Mouse (Mus musculus) heart, embryonic 10.5 days (tissue): Measurements from ENCODE around the gene Mto1. TPM values are rescaled to one million over a fixed set of nuclear protein-coding genes. Genes with fewer than 3 reads are reported as not detected.
A peak's percentile ranks its signal among the peaks of the same experiment; 100 is the strongest.

Experiments
- DNase-seq: peaks from one replicate; pipeline ENCODE4 v3.0.0-alpha.2; 2017; ENCODE audit warnings: low spot score
- H3K27ac ChIP-seq: fragments of 300-500 bp; sonication (generic); 2 replicates; pipeline ENCODE4 v1.5.1; 2016; ENCODE audit warnings: mild to moderate bottlenecking
- H3K27me3 ChIP-seq: fragments of 300-500 bp; sonication (generic); 2 replicates; pipeline ENCODE4 v1.6.1; 2016; ENCODE audit warnings: mild to moderate bottlenecking; ENCODE audit not compliant: poor library complexity, insufficient read depth, severe bottlenecking
- H3K36me3 ChIP-seq: fragments of 300-500 bp; sonication (generic); 2 replicates; pipeline ENCODE4 v1.6.1; 2016; ENCODE audit warnings: mild to moderate bottlenecking, moderate library complexity
- H3K4me1 ChIP-seq: fragments of 300-500 bp; sonication (generic); 2 replicates; pipeline ENCODE4 v1.6.1; 2016; ENCODE audit warnings: mild to moderate bottlenecking
- H3K4me3 ChIP-seq: fragments of 300-500 bp; sonication (generic); 2 replicates; pipeline ENCODE4 v1.5.1; 2016; ENCODE audit warnings: mild to moderate bottlenecking, moderate library complexity
- H3K9me3 ChIP-seq: fragments of 300-500 bp; sonication (generic); 2 replicates; pipeline ENCODE4 v1.6.1; 2016; ENCODE audit warnings: mild to moderate bottlenecking, moderate library complexity
- WGBS: fragments of 180-500 bp; shearing (Covaris S2); methylation state at CpG from one replicate; pipeline ENCODE4 v1.1.7; 2016; 5-methylcytosine and 5-hydroxymethylcytosine counted together
- polyA plus RNA-seq: library from polyadenylated mRNA; unstranded; fragments of >200 nt; fragmentation: Nextera tagmentation; extraction: Ambion mirVana; gene quantifications from 2 replicates; pipeline ENCODE4 v1.2.1, GENCODE M21; 2016

Mto1 gene
- polyA plus RNA-seq, 1 experiment from 2014 or later: 28.1 TPM

DNA sequence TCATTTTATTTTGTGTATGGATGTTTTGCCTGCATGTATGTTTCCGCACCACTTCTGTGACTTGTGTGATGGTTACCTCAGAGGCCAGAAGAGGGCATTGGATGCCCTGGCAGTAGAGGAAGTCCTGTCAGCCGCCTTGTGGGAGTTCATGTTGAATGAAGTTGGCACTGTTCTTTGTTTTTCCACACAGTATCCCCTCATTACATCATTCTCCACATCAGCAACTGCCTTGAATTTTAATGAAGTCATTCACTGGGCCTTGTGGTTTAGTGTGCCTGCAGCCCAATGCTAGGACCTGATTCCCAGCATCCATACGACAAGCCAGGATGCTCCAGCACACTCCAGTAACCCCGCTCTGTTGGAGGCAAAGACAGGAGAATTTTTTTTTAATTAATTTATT, 53.3 kb downstream of the Mto1 start:
- Histone ChIP-seq H3K4me3 (no peak overlapping the region), H3K36me3 (no peaks in the 10 kb centered on the region), H3K9me3 (no peaks in the 10 kb centered on the region), H3K4me1 (peaks cover 46% of the 10 kb centered on the region), H3K27ac (no peak overlapping the region), H3K27me3 (no peaks in the 10 kb centered on the region)
- DNase-seq: no peak
- WGBS: 89% methylated on average over 4 of the region's 4 CpGs

GRCm38 (mm10) chr9:78503223-78504079, 55.4 kb downstream of the Mto1 start:
- 13% methylated on average over 6 of the region's 6 CpGs for WGBS
- Histone ChIP-seq H3K9me3 (no peaks in the 10 kb centered on the region), H3K36me3 (no peaks in the 10 kb centered on the region), H3K4me3 (no peak overlapping the region), H3K4me1 (peaks cover 51% of the 10 kb centered on the region), H3K27ac (peak overlapping the region; percentile 72), H3K27me3 (no peaks in the 10 kb centered on the region)
- DNase-seq: no peak

DNA sequence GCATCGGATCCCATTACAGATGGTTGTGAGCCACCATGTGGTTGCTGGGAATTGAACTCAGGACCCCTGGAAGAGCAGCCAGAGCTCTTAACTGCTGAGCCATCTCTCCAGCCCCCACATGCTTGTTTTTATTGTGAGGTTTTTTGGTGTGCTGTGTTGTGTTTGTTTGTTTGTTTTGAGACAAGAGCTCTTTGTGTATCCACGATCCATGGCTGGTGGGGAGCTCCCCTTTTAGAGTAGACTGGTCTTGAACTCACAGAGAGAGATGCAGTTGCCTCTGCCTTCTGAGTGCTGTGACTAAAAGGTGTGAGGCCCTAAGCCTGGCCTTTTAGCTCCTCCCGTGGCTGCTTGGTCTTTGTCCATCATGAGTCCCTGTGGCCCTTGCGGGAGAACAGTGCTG, 56.1 kb downstream of the Mto1 start:
- 67% methylated on average over 4 of the region's 4 CpGs for WGBS
- Histone ChIP-seq H3K27ac (peak overlapping the region; percentile 56), H3K27me3 (no peaks in the 10 kb centered on the region), H3K36me3 (no peaks in the 10 kb centered on the region), H3K4me1 (peaks cover 51% of the 10 kb centered on the region), H3K9me3 (no peaks in the 10 kb centered on the region), H3K4me3 (no peak overlapping the region)
- DNase-seq: no peak

GRCm38 (mm10) chr9:78504679-78505078, 56.7 kb downstream of the Mto1 start:
- whole genome bisulfite sequencing: 30% methylated on average over 3 of the region's 3 CpGs
- peak overlapping the region; percentile 56 for H3K27ac ChIP-seq

DNA sequence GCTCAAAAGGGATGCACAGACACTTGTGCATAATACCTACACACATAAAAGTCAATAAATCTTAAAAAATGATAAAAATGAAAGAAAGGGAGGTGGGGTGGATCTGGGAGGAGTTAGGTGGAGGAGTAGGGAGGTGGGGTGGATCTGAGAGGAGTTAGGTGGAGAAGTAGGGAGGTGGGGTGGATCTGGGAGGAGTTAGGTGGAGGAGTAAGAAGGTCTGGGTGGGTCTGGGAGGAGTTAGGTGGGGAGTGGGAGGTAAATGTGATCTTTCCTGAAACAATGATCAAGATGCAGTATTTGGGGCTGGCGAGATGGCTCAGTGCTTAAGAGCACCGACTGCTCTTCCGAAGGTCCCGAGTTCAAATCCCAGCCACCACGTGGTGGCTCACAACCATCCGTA, 57.2 kb downstream of the Mto1 start:
- H3K36me3 ChIP-seq: no peaks in the 10 kb centered on the region
- peak overlapping the region; percentile 32; the same call in 1 of the 2 replicates for H3K27ac ChIP-seq
- WGBS: 81% methylated on average over 6 of the region's 6 CpGs
- H3K4me3 ChIP-seq: no peak overlapping the region
- DNase-seq: no peak
- no peaks in the 10 kb centered on the region for H3K27me3 ChIP-seq
- peaks cover 50% of the 10 kb centered on the region for H3K4me1 ChIP-seq
- H3K9me3 ChIP-seq: no peaks in the 10 kb centered on the region

More at GRCm38 (mm10) chr9:78504679-78505078, 56.7 kb downstream of the Mto1 start:
- peaks cover 51% of the 10 kb centered on the region for H3K4me1 ChIP-seq
- H3K9me3 ChIP-seq: no peaks in the 10 kb centered on the region
- no peaks in the 10 kb centered on the region for H3K27me3 ChIP-seq
- no peak overlapping the region for H3K4me3 ChIP-seq
- no peaks in the 10 kb centered on the region for H3K36me3 ChIP-seq
- DNase-seq: no peak

DNA sequence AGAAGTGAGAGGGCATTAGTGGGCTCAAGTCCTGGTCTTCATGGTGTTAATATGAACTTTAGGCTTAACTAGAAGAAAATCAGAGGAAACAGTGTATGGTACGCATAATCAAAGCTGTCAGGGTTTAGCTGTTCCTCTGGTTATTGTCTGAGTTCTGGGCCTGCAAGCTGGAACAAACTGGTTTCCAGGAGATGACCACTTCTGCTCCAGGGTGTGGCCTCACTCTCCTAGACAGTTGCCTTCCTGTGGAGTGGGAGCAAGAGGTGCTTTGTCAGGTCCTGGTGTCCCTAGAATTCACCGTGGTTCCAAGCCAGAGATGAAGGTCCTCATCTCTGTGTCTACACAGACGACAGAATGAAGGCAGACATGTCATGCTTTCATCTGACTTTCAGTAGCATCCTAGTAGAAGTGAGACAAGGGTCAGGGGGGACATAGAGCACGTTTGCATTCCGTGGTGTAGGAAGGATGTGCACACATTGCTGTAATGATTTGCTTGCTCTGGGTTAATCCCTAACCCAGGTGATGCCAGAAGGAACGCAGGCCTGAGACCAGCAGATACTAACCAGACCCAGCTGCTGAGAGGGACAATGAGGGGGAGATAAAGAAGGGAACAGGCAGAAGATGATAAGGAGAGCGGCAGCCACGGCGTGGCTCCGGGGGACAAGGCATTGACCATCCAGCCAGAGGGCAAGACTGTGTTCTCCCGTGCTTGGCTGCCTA, 58.2 kb downstream of the Mto1 start:
- no peaks in the 10 kb centered on the region for H3K9me3 ChIP-seq
- 12% methylated on average over 11 of the region's 11 CpGs for WGBS

GRCm38 (mm10) chr9:78506722-78507077, 58.7 kb downstream of the Mto1 start:
- Histone ChIP-seq H3K27ac (peak overlapping the region; percentile 83), H3K4me1 (peaks cover 40% of the 10 kb centered on the region)
- 23% methylated on average over 7 of the region's 7 CpGs for WGBS

More for the DNA sequence above, 58.2 kb downstream of the Mto1 start:
- Histone ChIP-seq H3K27ac (peak overlapping the region; percentile 83), H3K27me3 (no peaks in the 10 kb centered on the region), H3K36me3 (no peaks in the 10 kb centered on the region), H3K4me1 (peaks cover 43% of the 10 kb centered on the region), H3K4me3 (peak overlapping the region; percentile 10)
- peak; percentile 95 for DNase-seq

DNA sequence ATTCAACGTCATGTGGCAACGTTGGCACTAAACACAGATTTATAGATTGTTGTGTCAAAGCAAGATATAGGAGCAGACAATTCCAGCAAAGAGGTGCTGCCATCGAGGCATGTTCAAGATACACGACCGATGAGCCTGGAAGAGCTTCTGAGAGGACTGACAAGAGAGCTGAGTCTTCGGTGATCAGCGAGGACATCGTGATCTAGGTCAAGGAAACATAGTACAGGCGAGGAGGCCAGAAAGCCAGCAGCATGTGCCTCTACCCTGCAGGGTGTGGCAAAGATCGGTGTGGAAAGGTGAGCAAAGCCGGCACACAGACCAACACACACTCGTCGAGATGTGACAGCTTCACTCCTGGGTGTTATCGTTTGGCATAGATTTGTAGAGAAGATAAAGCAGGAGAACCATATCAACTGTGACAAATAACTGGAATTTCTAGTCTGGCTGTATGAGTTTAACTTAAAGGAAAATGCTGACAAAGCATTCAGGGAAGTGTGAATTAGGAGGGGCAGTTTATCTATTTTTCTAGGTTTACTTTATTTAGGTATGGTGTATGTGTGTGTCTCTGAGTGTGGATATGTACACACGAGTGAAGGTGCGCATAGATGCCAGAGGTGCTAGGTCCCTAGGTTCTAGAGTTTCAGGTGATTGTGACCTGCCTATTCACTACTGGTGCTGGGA, 60.2 kb downstream of the Mto1 start:
- WGBS: 80% methylated on average over 16 of the region's 16 CpGs
- Histone ChIP-seq H3K9me3 (no peaks in the 10 kb centered on the region), H3K27ac (no peak overlapping the region), H3K4me3 (no peak overlapping the region), H3K27me3 (no peaks in the 10 kb centered on the region), H3K4me1 (peaks cover 39% of the 10 kb centered on the region), H3K36me3 (no peaks in the 10 kb centered on the region; the same call in 1 of the 2 replicates)
- no peak for DNase-seq

More at GRCm38 (mm10) chr9:78506722-78507077, 58.7 kb downstream of the Mto1 start:
- H3K36me3 ChIP-seq: no peaks in the 10 kb centered on the region; the same call in 1 of the 2 replicates
- H3K4me3 ChIP-seq: peak overlapping the region; percentile 10; the same call in 1 of the 2 replicates
- H3K9me3 ChIP-seq: no peaks in the 10 kb centered on the region
- no peaks in the 10 kb centered on the region for H3K27me3 ChIP-seq
- no peak for DNase-seq

DNA sequence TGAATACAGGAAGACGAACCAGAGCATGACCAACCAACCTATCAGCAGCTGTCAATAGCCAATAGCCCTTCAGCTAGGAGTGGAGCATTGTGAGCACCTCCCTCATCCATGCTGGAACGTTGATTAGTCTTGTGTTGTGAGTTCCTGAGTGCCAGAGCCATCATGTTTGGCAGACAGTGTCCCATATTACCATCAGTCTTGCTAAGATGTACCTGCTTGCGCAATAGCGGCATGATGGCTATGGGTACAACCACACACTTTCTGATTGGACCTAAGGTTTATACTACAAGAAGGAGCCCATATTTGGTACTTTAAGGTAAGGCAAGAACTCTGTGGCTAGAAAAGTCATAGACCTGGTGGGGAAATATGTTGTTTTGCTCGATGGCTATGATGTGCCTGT, 63.7 kb downstream of the Mto1 start:
- DNase-seq: no peak
- WGBS: 90% methylated on average over 5 of the region's 5 CpGs
- Histone ChIP-seq H3K36me3 (no peaks in the 10 kb centered on the region; the same call in 1 of the 2 replicates), H3K4me3 (no peak overlapping the region), H3K27ac (no peak overlapping the region), H3K27me3 (no peaks in the 10 kb centered on the region), H3K4me1 (peaks cover 29% of the 10 kb centered on the region), H3K9me3 (no peaks in the 10 kb centered on the region)

DNA sequence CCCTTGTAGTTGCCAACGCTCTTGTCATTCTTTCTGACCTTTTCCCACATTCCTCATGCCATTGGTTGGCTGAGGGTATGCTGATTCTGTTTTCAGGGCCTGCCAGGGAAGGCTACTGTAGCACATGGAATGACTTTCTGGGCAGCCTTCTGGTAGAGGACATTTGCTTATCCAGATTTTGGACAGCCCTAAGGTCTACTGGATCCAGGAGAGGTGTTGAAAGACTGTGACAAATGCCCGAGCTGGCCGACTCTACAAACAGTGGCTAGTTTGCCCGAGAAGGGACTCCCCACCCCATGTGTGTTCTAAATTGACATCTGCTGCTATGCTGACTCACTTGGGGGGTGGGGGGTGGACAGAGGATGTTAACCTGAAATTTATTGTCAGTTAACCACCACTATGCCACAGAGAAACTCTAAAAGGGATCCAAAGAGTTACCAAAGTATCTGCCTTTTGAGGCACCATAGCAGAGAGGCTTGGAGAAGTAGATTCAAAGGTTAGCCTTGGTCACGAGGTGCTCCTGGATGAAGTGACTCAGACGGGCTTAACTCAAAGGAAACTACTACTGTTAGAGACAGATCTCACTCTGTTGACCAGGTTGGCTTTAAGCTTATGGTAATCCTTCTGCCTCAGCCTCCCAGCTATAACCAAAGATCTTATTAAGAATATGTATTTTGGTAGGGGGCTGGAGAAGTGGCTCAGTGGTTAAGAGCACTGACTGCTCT, 65.9 kb downstream of the Mto1 start:
- Histone ChIP-seq H3K4me3 (no peak overlapping the region), H3K27ac (peak overlapping the region; percentile 70), H3K36me3 (no peaks in the 10 kb centered on the region; the same call in 1 of the 2 replicates), H3K4me1 (peaks cover 33% of the 10 kb centered on the region), H3K27me3 (no peaks in the 10 kb centered on the region), H3K9me3 (no peaks in the 10 kb centered on the region)
- WGBS: 40% methylated on average over 6 of the region's 6 CpGs
- DNase-seq: peak; percentile 86

GRCm38 (mm10) chr9:78514681-78515080, 66.7 kb downstream of the Mto1 start:
- no peak for DNase-seq
- Histone ChIP-seq H3K27ac (peak overlapping the region; percentile 42; the same call in 1 of the 2 replicates), H3K4me1 (peaks cover 34% of the 10 kb centered on the region), H3K4me3 (no peak overlapping the region), H3K27me3 (no peaks in the 10 kb centered on the region), H3K36me3 (no peaks in the 10 kb centered on the region; the same call in 1 of the 2 replicates), H3K9me3 (no peaks in the 10 kb centered on the region)
- WGBS: 60% methylated on average over 4 of the region's 4 CpGs

DNA sequence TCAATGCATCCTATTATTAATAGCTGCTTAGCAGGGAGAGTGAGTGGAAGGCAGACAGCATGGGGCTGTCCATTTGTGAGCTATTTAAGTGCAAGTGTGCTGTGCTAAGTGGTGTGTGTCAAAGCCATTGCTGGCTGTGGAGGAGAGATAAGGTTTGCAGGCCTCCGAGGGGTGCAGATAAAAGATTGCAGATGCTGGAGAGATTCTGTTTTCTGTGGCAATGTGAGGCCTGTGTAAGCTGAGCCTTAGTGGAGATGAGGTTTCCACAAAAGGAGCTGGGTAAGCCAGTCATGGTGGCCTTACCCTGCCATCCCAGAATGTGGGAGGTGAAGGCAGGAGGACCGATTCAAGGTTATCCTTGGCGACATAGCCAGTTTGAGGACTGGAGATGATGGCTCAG, 68.1 kb downstream of the Mto1 start:
- H3K27me3 ChIP-seq: no peaks in the 10 kb centered on the region
- H3K4me1 ChIP-seq: peaks cover 40% of the 10 kb centered on the region
- H3K27ac ChIP-seq: peak overlapping the region; percentile 76
- no peaks in the 10 kb centered on the region; the same call in 1 of the 2 replicates for H3K36me3 ChIP-seq
- no peaks in the 10 kb centered on the region for H3K9me3 ChIP-seq
- peak; percentile 91 for DNase-seq
- WGBS: 24% methylated on average over 3 of the region's 3 CpGs
- no peak overlapping the region for H3K4me3 ChIP-seq
